Mouse (Mus musculus) hindbrain, postnatal 0 days (tissue): Measurements from ENCODE around the gene Rnf43. TPM values are rescaled to one million over a fixed set of nuclear protein-coding genes. Genes with fewer than 3 reads are reported as not detected.

Experiments
- ATAC-seq: fragments of 200-750 bp; cut with Nextera tagmentation; 2 replicates; pipeline ENCODE4 v1.8.0; 2017; ENCODE audit warnings: mild to moderate bottlenecking, moderate TSS enrichment, moderate library complexity
- DNase-seq: peaks from one replicate; pipeline ENCODE4 v3.0.0-alpha.2; 2015; ENCODE audit warnings: low spot score
- H3K27ac ChIP-seq: fragments of 300-500 bp; sonication (generic); 2 replicates; pipeline ENCODE4 v1.5.1; 2014; ENCODE audit warnings: mild to moderate bottlenecking
- H3K27me3 ChIP-seq: fragments of 300-500 bp; sonication (generic); 2 replicates; pipeline ENCODE4 v1.6.1; 2014; ENCODE audit warnings: low read length, mixed read lengths; ENCODE audit not compliant: insufficient read depth
- H3K36me3 ChIP-seq: fragments of 300-500 bp; sonication (generic); 2 replicates; pipeline ENCODE4 v1.6.1; 2014; ENCODE audit warnings: low read length, mixed read lengths; ENCODE audit not compliant: insufficient read depth
- H3K4me1 ChIP-seq: fragments of 300-500 bp; sonication (generic); 2 replicates; pipeline ENCODE4 v1.6.1; 2014; ENCODE audit warnings: antibody characterized with exemption, low read length, mixed read lengths; ENCODE audit not compliant: insufficient read depth
- H3K4me2 ChIP-seq: fragments of 300-500 bp; sonication (generic); 2 replicates; pipeline ENCODE4 v1.6.1; 2014; ENCODE audit warnings: low read depth, mild to moderate bottlenecking, low read length, moderate library complexity, mixed read lengths
- H3K4me3 ChIP-seq: fragments of 300-500 bp; sonication (generic); 2 replicates; pipeline ENCODE4 v1.5.1; 2014; ENCODE audit warnings: low read length
- H3K9ac ChIP-seq: fragments of 300-500 bp; sonication (generic); replicated peaks from 2 replicates; pipeline ENCODE4 v1.6.1; 2014; ENCODE audit warnings: mild to moderate bottlenecking, low read length, moderate library complexity, mixed read lengths
- H3K9me3 ChIP-seq: fragments of 300-500 bp; sonication (generic); 2 replicates; pipeline ENCODE4 v1.6.1; 2016; ENCODE audit warnings: low read length, mixed read lengths
- CTCF ChIP-seq: IDR thresholded peaks from 2 replicates; pipeline ENCODE4 v1.5.1; 2016; ENCODE audit warnings: antibody characterized with exemption, control low read depth, low read depth
- WGBS: fragments of 180-500 bp; shearing (Covaris S2); extraction: QIAGEN DNeasy Blood & Tissue Kit; methylation state at CpG from one replicate; pipeline ENCODE4 v1.1.7; 2014; 5-methylcytosine and 5-hydroxymethylcytosine counted together
- polyA plus RNA-seq: library from polyadenylated mRNA; unstranded; fragments of >200 nt; fragmentation: Nextera tagmentation; extraction: Ambion mirVana; gene quantifications from 2 replicates; pipeline ENCODE4 v1.2.1, GENCODE M21; 2015
- total RNA-seq: library from RNA; depleted of rRNA; stranded (reverse); fragments of >200 nt; gene quantifications from 2 replicates; pipeline ENCODE4 v1.2.3, GENCODE M21; 2014

Gene Rnf43
- total and polyA plus RNA-seq, 2 experiments from 2014 or later: 0.85 to 10.7 TPM

GRCm38 (mm10) chr11:87663948-87664347, 1.4 kb downstream of the Rnf43 start:
- 81% methylated on average over 6 of the region's 6 CpGs for whole genome bisulfite sequencing
- TF ChIP-seq CTCF: no peak
- H3K4me2 ChIP-seq: no peak overlapping the region
- H3K4me3 ChIP-seq: no peak overlapping the region
- H3K4me1 ChIP-seq: no peaks in the 10 kb centered on the region
- DNase-seq: no peak
- H3K27me3 ChIP-seq: no peaks in the 10 kb centered on the region
- ATAC-seq: no peak
- H3K9ac ChIP-seq: no peak overlapping the region
- H3K9me3 ChIP-seq: no peaks in the 10 kb centered on the region
- H3K27ac ChIP-seq: no peak overlapping the region
- H3K36me3 ChIP-seq: no peaks in the 10 kb centered on the region

GRCm38 (mm10) chr11:87664521-87664920, 2.0 kb downstream of the Rnf43 start:
- H3K36me3 ChIP-seq: no peaks in the 10 kb centered on the region
- H3K4me2 ChIP-seq: no peak overlapping the region
- H3K4me3 ChIP-seq: no peak overlapping the region
- H3K27me3 ChIP-seq: no peaks in the 10 kb centered on the region
- DNase-seq (no peak), ATAC-seq (no peak)
- H3K27ac ChIP-seq: no peak overlapping the region
- WGBS: 82% methylated on average over 12 of the region's 12 CpGs
- no peaks in the 10 kb centered on the region for H3K9me3 ChIP-seq
- H3K9ac ChIP-seq: no peak overlapping the region
- TF ChIP-seq CTCF: no peak
- H3K4me1 ChIP-seq: no peaks in the 10 kb centered on the region

GRCm38 (mm10) chr11:87665224-87665623, 2.7 kb downstream of the Rnf43 start:
- DNase-seq: no peak
- no peak for ATAC-seq
- no peak overlapping the region for H3K4me2 ChIP-seq
- WGBS: 68% methylated on average over 6 of the region's 6 CpGs
- no peaks in the 10 kb centered on the region for H3K27me3 ChIP-seq
- no peak overlapping the region for H3K9ac ChIP-seq
- no peak overlapping the region for H3K4me3 ChIP-seq
- no peak for TF ChIP-seq CTCF
- no peaks in the 10 kb centered on the region for H3K9me3 ChIP-seq
- H3K36me3 ChIP-seq: no peaks in the 10 kb centered on the region
- H3K4me1 ChIP-seq: no peaks in the 10 kb centered on the region
- H3K27ac ChIP-seq: no peak overlapping the region

GRCm38 (mm10) chr11:87665658-87666057, 3.1 kb downstream of the Rnf43 start:
- Histone ChIP-seq H3K27me3 (no peaks in the 10 kb centered on the region), H3K27ac (no peak overlapping the region), H3K4me1 (no peaks in the 10 kb centered on the region), H3K9ac (no peak overlapping the region), H3K4me2 (0 out of 2 replicates have a peak overlapping the region, but pooled peaks have one; percentile 21), H3K36me3 (no peaks in the 10 kb centered on the region), H3K9me3 (no peaks in the 10 kb centered on the region), H3K4me3 (no peak overlapping the region)
- TF ChIP-seq CTCF: no peak
- no peak for ATAC-seq
- WGBS: 86% methylated on average over 2 of the region's 2 CpGs
- DNase-seq: no peak

GRCm38 (mm10) chr11:87666256-87667035, 3.9 kb downstream of the Rnf43 start:
- WGBS: 82% methylated on average over 12 of the region's 12 CpGs
- DNase-seq: no peak
- H3K4me1 ChIP-seq: no peaks in the 10 kb centered on the region
- no peak overlapping the region for H3K4me3 ChIP-seq
- no peak overlapping the region for H3K9ac ChIP-seq
- 0 out of 2 replicates have a peak overlapping the region, but pooled peaks have one; percentile 21 for H3K4me2 ChIP-seq
- H3K36me3 ChIP-seq: no peaks in the 10 kb centered on the region
- TF ChIP-seq CTCF: no peak
- H3K9me3 ChIP-seq: no peaks in the 10 kb centered on the region
- no peak overlapping the region for H3K27ac ChIP-seq
- H3K27me3 ChIP-seq: no peaks in the 10 kb centered on the region
- no peak for ATAC-seq

- Histone ChIP-seq H3K27ac (no peak overlapping the region), H3K27me3 (no peaks in the 10 kb centered on the region), H3K4me2 (no peak overlapping the region), H3K4me3 (no peak overlapping the region), H3K36me3 (no peaks in the 10 kb centered on the region), H3K9ac (no peak overlapping the region), H3K9me3 (no peaks in the 10 kb centered on the region), H3K4me1 (no peaks in the 10 kb centered on the region)
- no peak for TF ChIP-seq CTCF
- DNase-seq (no peak), ATAC-seq (no peak)
- WGBS: 74% methylated on average over 4 of the region's 4 CpGs
These were observed 4.9 kb downstream of the Rnf43 start for GRCm38 (mm10) chr11:87667107-87668090.
